Mouse (Mus musculus): ENCODE results near the gene Scn3a. TPM values are rescaled to one million over a fixed set of nuclear protein-coding genes. Genes with fewer than 3 reads are reported as not detected.

The Scn3a gene
- polyA plus RNA-seq, 1 experiment from 2014 or later = 43.9 TPM

GRCm38 (mm10) chr2:65421259-65422255 is 145.9 kb downstream of the Scn3a start:
- H3K4me1 ChIP-seq = no peaks in the 10 kb centered on the region
- 50% methylated on average over 11 of the region's 11 CpGs for WGBS
- no peak for ATAC-seq (ENCODE audit: low FRiP score, low read depth)
- no peak overlapping the region for H3K9ac ChIP-seq
- no peak overlapping the region for H3K27ac ChIP-seq
- H3K27me3 ChIP-seq (replicated peaks) = no peaks in the 10 kb centered on the region
- no peaks in the 10 kb centered on the region for H3K36me3 ChIP-seq
- H3K4me2 ChIP-seq (replicated peaks) = no peak overlapping the region
- H3K9me3 ChIP-seq = peaks cover 11% of the 10 kb centered on the region
- no peak overlapping the region for H3K4me3 ChIP-seq

GRCm38 (mm10) chr2:65418608-65419007 is 148.8 kb downstream of the Scn3a start:
- 43% methylated on average over 1 of the region's 1 CpGs for WGBS
- Histone ChIP-seq H3K9me3 (peaks cover 11% of the 10 kb centered on the region), H3K9ac (no peak overlapping the region), H3K36me3 (no peaks in the 10 kb centered on the region), H3K4me2 (replicated peaks) (no peak overlapping the region), H3K27me3 (replicated peaks) (no peaks in the 10 kb centered on the region), H3K27ac (no peak overlapping the region), H3K4me1 (peaks cover 8% of the 10 kb centered on the region; the same call in 1 of the 2 replicates), H3K4me3 (no peak overlapping the region)
- no peak for ATAC-seq (ENCODE audit: low FRiP score, low read depth)

GRCm38 (mm10) chr2:65416535-65416934 is 150.9 kb downstream of the Scn3a start:
- peaks cover 11% of the 10 kb centered on the region for H3K9me3 ChIP-seq
- 89% methylated on average over 1 of the region's 1 CpGs for WGBS
- H3K27ac ChIP-seq = no peak overlapping the region

GRCm38 (mm10) chr2:65415294-65415693 is 152.1 kb downstream of the Scn3a start:
- peak; percentile 38; the same call in 1 of the 2 replicates for ATAC-seq (ENCODE audit: low FRiP score, low read depth)
- no peaks in the 10 kb centered on the region for H3K36me3 ChIP-seq
- peak overlapping the region; percentile 58 for H3K4me2 ChIP-seq (replicated peaks)
- H3K4me3 ChIP-seq = no peak overlapping the region
- H3K9me3 ChIP-seq = peaks cover 11% of the 10 kb centered on the region
- no peak overlapping the region for H3K27ac ChIP-seq
- H3K4me1 ChIP-seq = peaks cover 8% of the 10 kb centered on the region; the same call in 1 of the 2 replicates
- H3K9ac ChIP-seq = no peak overlapping the region
- no peaks in the 10 kb centered on the region for H3K27me3 ChIP-seq (replicated peaks)
- 1% methylated on average over 2 of the region's 2 CpGs for WGBS

More at GRCm38 (mm10) chr2:65416535-65416934, 150.9 kb downstream of the Scn3a start:
- no peaks in the 10 kb centered on the region for H3K36me3 ChIP-seq
- no peak overlapping the region for H3K4me2 ChIP-seq (replicated peaks)
- H3K27me3 ChIP-seq (replicated peaks) = no peaks in the 10 kb centered on the region
- no peak overlapping the region for H3K4me3 ChIP-seq
- H3K9ac ChIP-seq = no peak overlapping the region
- no peak for ATAC-seq (ENCODE audit: low FRiP score, low read depth)
- H3K4me1 ChIP-seq = peaks cover 8% of the 10 kb centered on the region; the same call in 1 of the 2 replicates

- Histone ChIP-seq H3K4me2 (replicated peaks) (peak overlapping the region; percentile 58), H3K9me3 (peaks cover 11% of the 10 kb centered on the region), H3K27ac (peak overlapping the region; percentile 2; the same call in 1 of the 2 replicates), H3K27me3 (replicated peaks) (no peaks in the 10 kb centered on the region), H3K4me3 (peak overlapping the region; percentile 19; the same call in 1 of the 2 replicates), H3K36me3 (no peaks in the 10 kb centered on the region), H3K4me1 (peaks cover 8% of the 10 kb centered on the region; the same call in 1 of the 2 replicates), H3K9ac (no peak overlapping the region)
- 4% methylated on average over 6 of the region's 6 CpGs for WGBS
- ATAC-seq (ENCODE audit: low FRiP score, low read depth) = peak; percentile 89
These were observed 152.6 kb downstream of the Scn3a start for GRCm38 (mm10) chr2:65414806-65415281.

GRCm38 (mm10) chr2:65414237-65414636 is 153.2 kb downstream of the Scn3a start:
- no peak overlapping the region for H3K9ac ChIP-seq
- ATAC-seq (ENCODE audit: low FRiP score, low read depth) = peak; percentile 93

GRCm38 (mm10) chr2:65413746-65414145 is 153.7 kb downstream of the Scn3a start:
- H3K4me1 ChIP-seq = peaks cover 8% of the 10 kb centered on the region; the same call in 1 of the 2 replicates
- peak; percentile 57 for ATAC-seq (ENCODE audit: low FRiP score, low read depth)
- no peaks in the 10 kb centered on the region for H3K36me3 ChIP-seq
- no peaks in the 10 kb centered on the region for H3K27me3 ChIP-seq (replicated peaks)
- 0% methylated on average over 3 of the region's 3 CpGs for WGBS
- H3K27ac ChIP-seq = peak overlapping the region; percentile 2; the same call in 1 of the 2 replicates
- no peak overlapping the region for H3K4me3 ChIP-seq
- no peak overlapping the region for H3K9ac ChIP-seq
- H3K4me2 ChIP-seq (replicated peaks) = peak overlapping the region; percentile 58
- peaks cover 11% of the 10 kb centered on the region for H3K9me3 ChIP-seq

More at GRCm38 (mm10) chr2:65414237-65414636, 153.2 kb downstream of the Scn3a start:
- Histone ChIP-seq H3K4me2 (replicated peaks) (peak overlapping the region; percentile 58), H3K27me3 (replicated peaks) (no peaks in the 10 kb centered on the region), H3K27ac (0 out of 2 replicates have a peak overlapping the region, but pooled peaks have one; percentile 2), H3K36me3 (no peaks in the 10 kb centered on the region), H3K4me3 (no peak overlapping the region), H3K9me3 (peaks cover 11% of the 10 kb centered on the region), H3K4me1 (peaks cover 8% of the 10 kb centered on the region; the same call in 1 of the 2 replicates)
- WGBS = under 1% methylated on average over 7 of the region's 7 CpGs

Other genes with a start within 250 kb of the Scn3a start
- gene Slc38a11, start 203.6 kb downstream of the Scn3a start, polyA plus RNA-seq (2016; fragmentation: Nextera tagmentation; extraction: Ambion mirVana) = 0.23 and 0.24 TPM in 2 replicates
- gene Scn2a, start 53.1 kb upstream of the Scn3a start, polyA plus RNA-seq (2016; fragmentation: Nextera tagmentation; extraction: Ambion mirVana) = 20.3 and 20.4 TPM in 2 replicates